Mouse (Mus musculus) neutrophil, adult 5-6 weeks (primary cell): ENCODE measurements around the gene Mypn. TPM values are rescaled to one million over a fixed set of nuclear protein-coding genes. Genes with fewer than 3 reads are reported as not detected.
A peak's percentile ranks its signal among the peaks of the same experiment; 100 is the strongest.

Source experiments
- ATAC-seq: fragments of 151-379, 151-347 bp; 2 replicates; pipeline ENCODE4 v1.8.0; 2017; ENCODE audit warnings: mild to moderate bottlenecking, moderate TSS enrichment; ENCODE audit not compliant: insufficient number of reproducible peaks, poor library complexity, low FRiP score, severe bottlenecking; ENCODE audit errors: extremely low read depth
- total RNA-seq: library from RNA; stranded (forward); fragments of 200-1000 nt; gene quantifications from 2 replicates; pipeline ENCODE4 v1.2.3, GENCODE M21; 2017

Mypn gene
- not detected in 2 replicates for total RNA-seq

GRCm38 (mm10) chr10:63203728-63204127 lies at the start of gene Mypn:
Gene Mypn, minus strand, starts transcription at chr10:63203952.
- ATAC-seq = no peak

GRCm38 (mm10) chr10:63248421-63248820 lies 44.7 kb upstream of the Mypn start:
- ATAC-seq = no peak

DNA sequence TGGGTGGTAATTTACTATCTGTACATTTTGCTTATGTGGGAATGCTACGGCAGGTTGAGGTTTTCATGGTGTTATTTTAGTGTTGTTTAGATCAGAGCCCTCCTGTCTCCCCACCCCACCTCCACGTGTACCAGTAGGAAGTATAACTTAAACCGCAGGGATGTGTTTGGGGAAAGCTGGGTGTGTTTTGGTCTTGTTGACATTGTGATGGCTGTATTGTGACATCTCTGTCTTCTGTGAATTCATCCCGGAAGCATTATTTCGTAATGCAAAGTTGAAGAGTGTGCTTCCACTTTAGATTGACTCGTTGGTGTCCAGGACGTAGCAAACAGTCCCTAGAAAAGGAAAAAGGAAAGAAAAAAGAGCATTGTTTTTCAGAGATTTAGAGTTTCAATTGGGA lies 43.7 kb upstream of the Mypn start:
- no peak for ATAC-seq

GRCm38 (mm10) chr10:63245846-63246245 lies 42.1 kb upstream of the Mypn start:
- ATAC-seq = no peak

- ATAC-seq = no peak
Measured at GRCm38 (mm10) chr10:63244746-63245145, 41.0 kb upstream of the Mypn start.

DNA sequence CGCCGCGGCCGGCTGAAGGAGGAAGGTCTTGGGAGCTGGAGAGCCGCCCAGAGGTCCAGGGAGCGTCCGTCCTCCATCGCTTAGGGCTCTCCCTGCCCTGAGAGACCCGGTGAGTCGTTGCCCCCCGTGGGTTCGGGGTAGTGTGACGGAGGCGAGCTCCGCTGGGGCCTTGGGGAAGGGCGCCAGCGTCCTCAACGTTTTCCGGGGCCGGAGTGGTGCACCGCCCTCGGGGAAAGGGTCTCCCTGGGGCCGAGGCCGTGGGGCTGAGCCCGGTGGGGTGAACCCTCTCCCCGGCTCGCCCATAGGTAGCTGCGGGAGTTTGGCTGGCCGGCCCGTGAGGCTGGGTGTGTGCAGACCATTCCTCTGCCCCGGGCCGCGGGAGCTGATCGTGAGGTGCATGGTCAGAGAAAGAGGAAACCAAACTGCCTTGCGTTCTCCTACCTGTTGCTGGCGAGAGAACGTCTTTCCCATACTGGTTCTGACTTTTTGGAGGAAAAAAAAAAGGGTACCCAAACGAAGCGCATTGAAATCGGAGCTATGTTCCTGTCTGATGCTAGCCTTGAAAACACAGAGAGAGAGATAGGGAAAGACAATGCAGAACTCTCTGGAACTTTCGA lies 40.4 kb upstream of the Mypn start:
- no peak for ATAC-seq

GRCm38 (mm10) chr10:63243493-63244054 lies 39.8 kb upstream of the Mypn start, which contains the start of gene Herc4:
Gene Herc4, plus strand, starts transcription at chr10:63243810.
- peak; percentile 96 for ATAC-seq

GRCm38 (mm10) chr10:63242798-63243435 lies 39.2 kb upstream of the Mypn start:
- ATAC-seq = no peak

GRCm38 (mm10) chr10:63240868-63241271 lies 37.1 kb upstream of the Mypn start:
- no peak for ATAC-seq

- no peak for ATAC-seq
Measured at GRCm38 (mm10) chr10:63239848-63240247, 36.1 kb upstream of the Mypn start.

DNA sequence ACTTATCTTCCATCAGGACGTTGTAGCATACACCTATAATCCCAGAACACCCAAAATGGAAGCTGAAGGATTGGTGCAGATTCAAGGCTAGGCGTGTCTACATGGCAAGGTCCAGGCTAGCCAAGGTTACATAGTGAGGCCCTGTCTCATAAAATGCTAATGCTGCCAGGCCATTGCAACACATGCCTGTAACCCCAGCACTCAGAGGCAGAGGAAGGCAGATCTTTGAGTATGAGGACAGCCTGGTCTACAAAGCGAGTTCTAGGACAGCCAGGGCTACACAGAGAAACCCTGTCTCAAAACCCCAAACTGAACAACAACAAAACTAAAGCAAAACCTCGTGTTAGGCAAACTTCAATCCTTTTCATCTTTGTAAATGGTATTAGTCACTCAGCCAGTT lies 34.3 kb upstream of the Mypn start:
- no peak for ATAC-seq

DNA sequence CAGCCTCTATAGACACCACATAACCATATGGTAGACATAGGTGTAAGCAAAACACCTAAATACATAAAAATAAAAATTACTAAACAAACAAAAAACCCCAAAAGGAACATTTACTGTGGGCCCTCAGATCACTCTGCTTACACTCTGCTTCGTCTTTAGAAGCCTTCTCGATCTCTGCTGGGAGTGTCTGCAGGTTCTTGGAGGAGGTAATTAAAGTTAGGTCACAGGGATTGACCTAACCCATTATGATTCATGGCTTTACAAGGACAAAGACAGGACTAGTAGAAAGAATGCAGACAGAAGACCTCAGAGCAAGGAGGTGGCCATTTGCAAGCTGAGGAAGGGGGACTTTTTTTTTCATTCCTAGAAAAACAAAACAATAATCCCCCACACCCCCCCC lies 33.5 kb upstream of the Mypn start:
- ATAC-seq = no peak

DNA sequence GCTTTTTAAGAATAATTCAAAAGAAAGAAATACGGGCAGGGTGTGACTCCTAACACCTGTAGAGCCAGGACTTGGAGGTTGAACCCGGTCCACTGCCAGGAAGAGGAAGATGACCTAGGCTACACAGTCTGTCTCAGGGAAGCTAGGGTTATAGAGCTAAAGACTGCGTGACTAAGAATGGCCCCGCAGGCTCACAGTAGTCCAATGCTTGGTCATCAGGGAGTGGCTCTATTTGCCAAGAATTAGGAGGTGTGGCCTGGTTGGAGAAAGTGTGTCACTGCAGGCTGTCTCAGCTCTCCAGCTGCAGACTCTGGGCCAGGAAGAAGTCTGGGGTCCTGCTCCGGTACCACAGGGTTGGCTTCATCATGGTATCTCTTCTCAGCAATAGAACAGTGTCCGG lies 32.9 kb upstream of the Mypn start:
- ATAC-seq = no peak

DNA sequence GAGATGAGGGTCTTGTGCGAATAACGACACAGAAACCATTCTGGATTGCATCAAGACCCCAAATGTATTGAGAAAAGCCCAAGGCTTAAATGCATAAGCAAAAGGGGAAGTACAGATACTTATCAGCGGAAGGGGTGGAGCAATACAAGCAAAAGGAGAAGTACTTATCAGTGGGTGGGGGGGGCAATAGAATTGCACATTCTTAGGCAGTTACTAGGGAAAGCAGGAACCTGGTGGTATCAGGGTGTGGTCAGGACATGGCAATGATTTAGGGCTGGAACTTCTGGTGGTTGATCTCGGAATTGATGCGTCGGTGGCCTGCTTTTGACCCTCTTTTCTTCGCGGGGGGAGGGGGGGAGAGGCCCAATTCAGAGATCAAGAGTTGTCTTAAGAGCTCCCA lies 32.1 kb upstream of the Mypn start:
- ATAC-seq = 0 out of 2 replicates have a peak, but pooled peaks have one; percentile 16

DNA sequence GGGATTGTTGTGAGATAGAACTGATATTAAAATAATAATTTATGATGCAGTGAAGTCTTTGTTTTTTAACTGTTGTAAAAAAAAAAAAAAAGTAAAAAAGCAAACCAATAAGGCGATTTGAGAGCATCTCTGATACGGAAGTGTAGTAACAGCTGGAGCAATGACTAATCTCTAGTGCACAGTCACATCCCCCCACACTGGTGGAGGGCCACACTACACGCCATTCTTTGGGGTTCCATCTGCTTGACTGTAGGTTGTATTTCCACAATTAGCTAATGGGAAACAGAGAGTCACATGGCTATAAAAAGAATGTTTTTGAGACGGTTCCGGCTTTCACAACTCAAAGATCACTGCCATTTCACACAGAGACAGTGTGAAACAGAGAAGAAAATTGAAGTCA lies 30.4 kb upstream of the Mypn start:
- no peak for ATAC-seq

DNA sequence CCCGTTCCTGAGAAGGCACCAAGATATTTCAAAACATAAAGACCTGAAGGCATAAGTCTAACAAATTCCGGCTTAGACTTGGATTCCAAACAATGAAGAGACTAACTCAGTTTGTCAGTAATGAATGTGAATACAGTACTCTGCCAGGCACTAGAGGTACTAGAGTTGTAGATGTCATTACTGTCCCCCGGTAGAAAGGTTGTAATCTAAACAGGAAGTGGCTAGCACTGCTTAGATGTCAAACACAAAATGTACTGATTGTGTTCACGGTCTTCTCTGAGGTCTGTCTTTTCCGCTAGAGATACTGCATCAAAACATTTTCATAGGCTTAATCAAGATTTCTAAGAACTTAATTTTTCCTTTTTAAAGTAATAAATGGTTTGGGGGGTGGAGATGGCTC lies 27.9 kb upstream of the Mypn start:
- ATAC-seq = no peak

DNA sequence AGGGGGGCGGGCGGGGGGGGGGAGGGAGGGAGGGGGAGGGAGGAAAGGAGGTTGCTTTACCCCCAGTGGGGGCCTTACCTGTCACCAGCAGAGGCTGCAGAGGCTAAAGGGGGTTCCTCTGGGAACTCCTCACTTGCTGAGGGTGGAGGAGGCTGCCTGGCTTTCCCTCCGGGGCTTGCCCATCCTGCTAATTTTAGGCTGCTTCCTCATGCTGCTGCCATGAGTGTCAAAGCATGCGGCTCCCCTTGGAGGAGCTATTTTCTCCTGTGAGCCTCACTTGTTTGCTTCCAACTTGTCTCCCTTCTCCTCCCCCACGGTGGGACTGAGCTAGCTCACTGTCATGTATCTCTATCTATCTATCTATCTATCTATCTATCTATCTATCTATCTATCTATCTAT lies 27.1 kb upstream of the Mypn start:
- ATAC-seq = no peak

DNA sequence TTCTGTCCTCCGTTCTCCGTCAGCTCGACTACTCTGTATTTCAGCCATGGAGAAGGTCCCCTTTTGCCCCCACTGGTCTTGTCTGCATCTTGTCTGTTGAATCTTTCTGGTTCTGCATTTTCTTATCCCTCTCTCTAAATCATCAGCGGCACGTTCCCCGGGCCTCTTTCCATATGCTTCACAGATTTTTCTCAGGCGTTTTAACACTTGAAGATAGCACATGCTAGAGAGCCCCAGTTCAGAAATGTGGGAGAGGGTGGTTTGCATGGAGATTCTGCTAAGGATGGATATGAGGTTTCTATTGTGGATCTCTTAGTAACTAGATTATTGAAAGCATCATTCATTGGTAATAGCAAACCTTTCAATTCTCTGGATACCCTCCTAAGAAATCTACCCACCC lies 26.5 kb upstream of the Mypn start:
- ATAC-seq = no peak

DNA sequence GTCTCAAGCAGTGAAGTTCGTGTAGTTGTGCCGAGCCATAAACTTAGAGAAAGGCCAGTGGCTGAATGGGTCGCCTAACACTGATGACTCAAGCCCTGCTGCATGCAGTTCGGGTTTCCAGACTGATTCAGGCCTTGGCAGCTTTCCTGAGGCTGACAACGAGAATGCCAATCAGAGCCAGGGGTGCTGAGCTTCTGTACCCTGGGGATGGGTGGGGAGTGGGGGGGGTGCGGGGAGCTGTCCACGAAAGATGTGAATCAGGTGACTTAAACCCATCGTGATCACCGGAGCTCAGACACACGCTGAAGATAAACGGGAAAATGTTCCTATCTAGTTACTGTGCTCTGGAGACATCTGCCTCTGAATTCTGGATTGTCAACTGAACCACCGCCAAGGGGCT lies 20.6 kb upstream of the Mypn start:
- no peak for ATAC-seq

GRCm38 (mm10) chr10:63221081-63221783 lies 17.5 kb upstream of the Mypn start:
- ATAC-seq = no peak
